Mouse (Mus musculus): ENCODE measurements around the gene Clec2g.
"Not testable (repeated sequence)": the region's sequence is repeated elsewhere in the genome, so short reads cannot be mapped to it uniquely, and the experiment has no call there.

The Clec2g gene

DNA sequence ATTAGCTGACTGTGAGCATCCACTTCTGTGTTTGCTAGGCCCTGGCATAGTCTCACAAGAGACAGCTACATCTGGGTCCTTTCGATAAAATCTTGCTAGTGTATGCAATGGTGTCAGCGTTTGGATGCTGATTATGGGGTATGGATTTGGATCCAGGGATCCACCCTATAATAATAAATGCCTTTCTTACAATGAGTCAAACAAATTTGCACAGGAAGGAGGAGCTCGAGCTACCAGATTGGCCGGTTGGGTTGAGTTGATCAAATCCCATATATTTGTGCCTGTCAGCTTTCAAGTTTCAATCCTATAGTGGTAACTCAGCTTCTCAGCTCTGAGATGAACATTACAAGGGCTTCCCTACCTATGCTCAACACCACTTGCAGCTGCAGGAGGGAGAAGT, at the start of gene Clec2g:
TSS of gene Clec2g (plus strand) at position 301 of the 400 bp plus-strand sequence.
- DNase-seq = not testable (repeated sequence)

DNA sequence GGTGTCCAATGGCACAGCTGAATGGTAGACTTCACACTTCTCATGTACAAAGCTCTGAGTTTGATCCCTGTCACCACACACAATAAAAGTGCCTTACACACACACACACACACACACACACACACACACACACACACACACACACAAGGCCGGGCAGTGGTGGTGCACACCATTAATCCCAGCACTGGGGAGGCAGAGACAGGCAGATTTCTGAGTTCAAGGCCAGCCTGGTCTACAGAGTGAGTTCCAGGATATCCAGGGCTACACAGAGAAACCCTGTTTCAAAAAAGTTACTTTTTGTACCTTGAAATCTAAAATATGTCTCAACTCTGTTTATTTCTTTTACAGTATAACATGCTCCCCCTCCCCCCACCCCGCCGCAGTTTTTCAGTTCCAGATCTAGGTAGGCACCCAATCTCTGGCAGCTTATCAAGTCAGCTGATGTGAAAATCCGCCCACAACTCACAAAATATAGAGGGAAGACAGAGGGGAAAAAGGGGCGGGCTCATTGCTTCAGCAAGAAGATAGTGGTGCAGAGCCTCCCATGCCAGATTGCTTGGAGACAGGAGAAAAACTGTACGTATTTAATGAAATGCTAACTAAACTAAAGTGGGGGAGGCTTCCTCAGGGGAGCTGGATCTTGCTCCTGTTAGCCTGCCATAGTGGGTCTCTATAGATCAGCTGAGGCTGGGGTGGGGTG, 46.9 kb upstream of the Clec2g start, which contains the start of gene Clec2i:
TSS of gene Clec2i (plus strand) at position 498 of the 700 bp plus-strand sequence.
- DNase-seq = not testable (repeated sequence)

DNA sequence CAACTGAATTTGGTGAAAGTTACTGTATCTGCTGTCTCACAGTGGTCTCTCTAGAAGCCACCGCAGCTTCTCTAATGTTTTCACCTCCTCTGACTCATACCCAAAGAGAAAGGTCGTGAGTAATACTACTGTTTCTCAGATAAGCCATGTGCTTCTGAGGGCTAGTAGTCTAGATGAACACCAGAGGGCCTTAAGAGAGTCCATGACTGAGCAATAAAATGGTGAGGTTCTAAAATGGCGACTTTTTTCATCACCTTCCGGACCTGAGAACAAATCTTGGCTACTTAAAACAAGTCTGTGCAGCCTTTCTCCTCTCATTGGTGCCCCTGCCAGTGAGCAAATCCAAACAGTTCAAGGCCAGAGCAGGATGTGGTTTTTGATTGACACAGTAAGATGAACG, 45.3 kb upstream of the Clec2g start:
- DNase-seq = no peak

DNA sequence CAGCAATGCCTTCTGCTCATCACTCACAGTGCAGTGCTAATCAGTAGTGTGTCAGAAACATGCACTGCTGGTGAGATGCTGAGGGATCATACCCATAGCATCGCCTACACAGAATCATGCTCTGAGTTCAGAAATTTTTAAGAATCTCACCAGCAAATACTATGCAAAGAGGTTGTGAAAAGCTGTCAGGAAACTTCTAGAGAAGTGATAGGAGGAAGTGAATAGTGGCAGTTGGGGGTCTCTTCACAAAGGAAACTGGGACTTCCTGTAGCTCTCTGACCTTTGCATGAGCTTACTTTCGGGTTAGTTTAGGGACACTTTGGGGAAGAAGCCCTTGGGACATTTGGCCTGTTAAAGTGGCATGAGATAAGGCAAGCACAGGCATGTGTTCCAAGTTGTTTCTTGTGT, 43.2 kb upstream of the Clec2g start, which contains the start of gene BC035044:
TSS of gene BC035044 (minus strand) at position 179 of the 408 bp plus-strand sequence.
- DNase-seq = no peak

DNA sequence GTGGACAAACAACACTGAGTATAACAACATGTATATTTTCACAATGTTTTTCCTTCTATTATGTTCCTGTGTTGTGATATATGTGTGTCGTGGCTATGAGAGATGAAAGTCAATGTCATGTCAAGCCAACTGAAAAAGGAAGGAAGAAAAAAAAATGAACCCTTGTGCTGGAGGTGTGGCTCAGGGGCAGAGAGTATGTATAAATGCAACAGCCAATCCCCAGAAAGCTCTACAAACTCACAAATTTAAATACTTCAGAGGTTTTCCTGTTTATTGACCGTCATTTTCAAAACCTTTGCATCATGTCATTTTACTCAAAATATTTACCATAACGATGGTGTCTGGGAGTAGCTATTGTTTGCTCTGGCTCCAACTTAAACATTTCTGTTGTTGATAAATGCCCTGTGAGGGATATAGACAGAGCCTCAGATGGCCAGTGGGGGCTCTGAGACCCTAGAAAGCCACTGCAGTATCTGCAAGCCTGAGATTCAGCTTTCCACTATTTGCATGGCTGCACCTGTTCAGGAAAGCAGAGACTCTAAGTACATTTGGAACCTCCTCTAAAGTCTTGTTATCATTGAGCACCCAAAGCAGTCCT, 38.7 kb upstream of the Clec2g start:
- no peak for DNase-seq

DNA sequence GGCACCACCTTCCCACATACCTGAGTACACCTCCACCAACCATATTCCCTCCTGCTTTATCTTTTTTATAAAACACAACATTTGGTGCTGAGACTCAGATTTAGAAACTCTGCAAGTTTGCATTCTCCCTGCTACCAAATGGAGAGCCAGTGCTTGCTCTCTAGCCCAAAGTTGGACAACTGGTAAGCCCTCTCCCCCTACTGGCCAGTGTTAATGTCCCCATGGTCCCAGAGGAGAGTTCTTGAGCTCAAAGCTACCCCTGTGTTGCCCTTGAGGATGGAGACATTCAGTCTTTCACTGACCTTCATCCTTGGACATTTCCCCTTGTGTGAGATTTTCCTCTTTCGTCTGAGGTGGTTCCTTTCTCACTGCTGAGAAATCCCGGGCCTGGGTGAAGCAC, 34.1 kb upstream of the Clec2g start:
- no peak for DNase-seq

DNA sequence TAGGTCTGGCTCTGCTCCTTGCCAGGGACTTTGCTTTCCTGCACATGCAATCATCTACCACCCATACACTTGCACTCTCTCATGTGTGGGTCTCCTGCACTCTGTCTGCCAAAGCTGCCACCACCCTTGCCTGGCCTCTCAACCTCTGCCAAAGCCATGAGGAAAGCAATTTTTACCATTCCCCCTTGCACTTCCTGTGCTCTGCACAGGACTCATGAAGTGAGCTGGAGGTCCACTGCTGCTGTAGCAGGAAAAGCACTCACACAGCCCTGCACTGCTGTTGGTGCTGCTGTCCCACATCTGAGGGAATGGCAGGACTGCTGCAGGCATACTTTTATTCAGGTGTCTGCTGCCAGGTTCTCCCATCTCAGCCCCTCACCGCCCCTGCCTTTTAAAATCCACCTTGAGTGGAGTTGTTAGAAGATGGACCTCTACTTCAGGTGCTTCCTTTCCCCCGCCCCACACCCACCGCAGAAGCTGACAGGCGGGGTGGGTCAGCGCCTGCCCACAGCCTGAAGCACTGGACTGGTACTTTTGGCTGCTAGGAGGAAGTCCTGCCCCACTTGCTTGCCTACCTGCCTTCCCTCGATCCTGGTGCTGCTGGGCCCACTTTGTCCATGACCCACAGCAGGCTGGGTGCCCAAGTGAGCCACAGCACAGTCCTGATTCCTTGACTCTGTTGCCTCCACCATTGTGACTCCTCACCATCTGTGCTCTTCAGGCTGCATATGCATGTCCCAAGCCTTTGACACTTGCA, 33.2 kb upstream of the Clec2g start:
- DNase-seq = not testable (repeated sequence)

DNA sequence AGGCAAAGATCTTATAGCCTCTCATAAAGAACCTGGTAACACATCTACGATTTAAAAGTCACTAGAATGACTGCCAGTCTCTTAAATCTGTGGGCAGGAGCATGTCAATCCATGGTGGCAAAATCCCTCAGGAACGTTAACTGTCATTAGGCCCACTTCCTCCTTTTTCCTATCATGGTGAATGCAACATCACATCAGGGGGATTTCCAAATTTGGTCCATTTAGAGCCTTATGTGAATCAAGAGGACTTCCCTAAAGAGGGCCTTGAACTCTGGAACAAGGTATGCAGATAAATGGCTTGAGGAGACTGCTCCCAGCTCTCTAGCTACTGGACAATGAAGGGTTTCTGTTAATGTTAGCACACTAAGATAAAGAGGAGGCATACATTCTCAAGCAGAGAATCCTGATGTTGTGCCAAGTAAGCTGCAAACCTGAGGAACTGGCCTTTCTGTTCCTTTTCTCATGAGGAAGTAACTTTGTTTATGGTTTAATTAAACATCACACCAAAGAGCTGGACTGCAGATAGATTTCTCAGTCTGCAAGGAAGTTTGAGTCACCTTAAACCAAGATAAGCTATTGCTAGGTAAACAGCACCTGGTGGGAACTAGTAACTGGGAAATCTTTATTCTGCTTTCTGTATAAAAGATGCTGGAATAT, 20.5 kb upstream of the Clec2g start:
- DNase-seq = no peak

DNA sequence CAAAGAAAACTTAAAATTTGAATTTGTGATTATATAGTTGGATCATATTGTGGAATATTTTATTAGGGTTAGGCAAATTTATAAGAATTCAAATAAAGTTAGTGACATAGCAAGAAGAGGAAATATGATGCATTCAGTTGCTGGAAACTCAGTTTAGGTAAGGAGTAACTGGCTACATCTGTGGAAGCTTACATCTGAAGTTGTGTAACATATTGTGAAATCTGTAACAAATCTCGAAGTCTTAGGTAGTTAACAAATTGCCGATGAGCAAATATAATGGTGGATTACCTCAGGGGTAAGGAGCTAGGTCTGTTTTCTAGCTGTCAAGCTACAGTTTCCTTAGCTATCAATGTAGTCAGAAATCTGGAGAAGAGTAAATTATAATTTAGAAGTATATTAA, 16.9 kb upstream of the Clec2g start:
- no peak for DNase-seq

DNA sequence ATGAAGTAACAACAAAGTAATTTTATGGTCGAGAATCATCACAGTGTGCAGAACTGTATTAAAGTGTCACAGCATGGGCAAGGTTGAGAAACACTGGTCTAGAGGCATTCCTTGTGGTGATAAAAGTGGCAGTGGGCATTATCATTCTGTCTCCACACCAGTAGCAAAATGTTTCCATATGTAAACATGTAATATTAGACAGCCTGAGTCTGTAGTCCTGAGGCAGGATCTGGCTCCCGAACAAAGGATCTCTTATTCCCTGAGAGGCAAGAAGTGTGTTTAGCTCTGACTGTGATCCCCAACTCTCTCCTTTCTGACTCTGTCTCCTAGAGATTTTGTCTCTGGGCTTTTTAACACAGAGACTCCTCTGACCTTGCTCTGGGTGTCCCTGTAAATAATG, 1.1 kb upstream of the Clec2g start:
- no peak for DNase-seq

DNA sequence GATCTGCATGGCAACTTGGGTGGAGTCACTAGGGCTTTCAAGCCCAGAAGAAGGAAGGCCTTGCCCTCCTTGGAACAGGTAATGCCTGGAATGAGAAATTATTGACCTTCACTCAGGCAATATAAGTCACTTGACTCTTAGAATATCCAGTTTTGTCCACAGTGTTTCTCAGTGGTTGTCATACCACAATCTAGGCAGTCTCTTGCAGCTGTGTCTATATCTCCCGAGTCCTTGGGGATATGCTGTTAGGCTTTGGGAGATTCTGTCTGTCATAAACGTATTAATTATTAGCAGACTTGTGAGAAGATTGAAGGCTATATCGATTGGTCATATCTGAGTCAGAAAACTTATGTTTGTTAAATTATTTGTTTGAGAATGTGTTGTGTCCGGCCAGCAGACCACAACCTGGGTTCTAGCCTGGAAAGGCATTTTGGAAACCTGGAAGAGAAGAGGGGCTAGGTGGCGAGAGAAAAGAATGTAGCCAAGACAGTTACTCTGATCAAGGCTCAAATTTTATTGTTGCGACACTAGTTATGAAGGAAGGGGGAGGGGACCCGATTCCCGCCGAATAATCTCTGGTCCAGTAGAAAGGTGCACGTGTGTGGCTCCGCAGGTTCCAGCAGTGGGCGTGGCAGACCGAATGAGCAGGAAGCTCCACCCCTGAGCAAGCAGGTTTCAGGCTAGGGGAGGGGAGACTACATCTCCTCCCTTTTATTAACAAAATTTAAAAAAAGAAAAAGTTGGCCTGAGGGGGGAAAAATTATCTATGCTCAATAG, 1.9 kb downstream of the Clec2g start:
- not testable (repeated sequence) for DNase-seq

DNA sequence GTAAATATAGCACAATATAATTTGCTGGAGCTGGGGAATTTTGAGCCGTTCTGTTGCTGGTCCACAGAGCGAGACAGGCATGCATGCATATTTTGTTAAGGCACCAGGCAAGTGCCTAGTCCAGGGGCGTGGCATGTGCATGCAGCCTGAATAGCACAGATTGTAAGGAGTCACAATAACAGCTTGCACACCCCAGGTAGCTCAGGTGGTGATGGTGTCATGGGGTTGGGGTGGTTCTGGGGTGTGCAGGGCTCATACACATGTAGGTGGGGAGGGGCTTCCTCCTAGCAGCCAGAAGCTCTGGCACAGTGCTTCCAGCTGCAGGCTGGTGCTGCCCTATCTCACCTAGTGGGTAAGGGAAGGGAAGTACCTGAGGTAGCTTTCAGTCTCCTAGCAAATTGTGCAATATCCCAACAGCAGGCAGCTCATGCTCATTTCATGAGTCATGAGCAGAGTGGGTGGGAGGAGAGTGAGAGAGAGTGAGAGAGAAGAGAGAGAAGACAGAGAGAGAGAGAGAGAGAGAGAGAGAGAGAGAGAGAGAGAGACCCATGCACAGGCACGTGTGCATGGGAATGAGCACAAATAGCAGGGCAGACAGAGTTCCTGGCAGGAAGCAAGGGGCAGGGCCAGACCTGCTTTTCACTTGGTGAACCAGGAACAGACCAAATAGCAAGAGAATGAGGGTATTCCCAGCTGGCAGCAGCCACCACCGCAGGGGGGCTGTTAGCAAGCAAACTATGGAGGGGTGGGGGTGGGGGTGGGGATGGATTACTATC, 7.7 kb downstream of the Clec2g start:
- no peak for DNase-seq

DNA sequence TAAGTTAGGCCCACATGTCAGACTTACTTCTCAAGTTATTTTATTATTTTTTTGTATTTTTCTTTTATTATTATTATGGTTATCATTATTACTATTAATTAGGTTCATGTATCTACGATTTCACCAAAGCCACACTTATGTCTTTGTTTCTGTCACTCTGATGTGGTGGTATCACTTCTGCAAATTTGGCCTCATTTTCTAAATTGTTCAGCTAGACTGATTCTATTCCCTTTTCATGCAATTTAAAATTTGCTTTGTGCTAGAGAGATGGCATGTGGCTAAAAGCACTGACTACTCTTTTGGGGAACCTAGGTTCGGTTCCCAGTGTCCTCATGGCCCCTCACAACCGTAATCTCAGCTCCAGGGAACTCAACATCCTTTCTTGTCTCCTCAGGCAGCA, 11.4 kb downstream of the Clec2g start:
- DNase-seq = no peak

DNA sequence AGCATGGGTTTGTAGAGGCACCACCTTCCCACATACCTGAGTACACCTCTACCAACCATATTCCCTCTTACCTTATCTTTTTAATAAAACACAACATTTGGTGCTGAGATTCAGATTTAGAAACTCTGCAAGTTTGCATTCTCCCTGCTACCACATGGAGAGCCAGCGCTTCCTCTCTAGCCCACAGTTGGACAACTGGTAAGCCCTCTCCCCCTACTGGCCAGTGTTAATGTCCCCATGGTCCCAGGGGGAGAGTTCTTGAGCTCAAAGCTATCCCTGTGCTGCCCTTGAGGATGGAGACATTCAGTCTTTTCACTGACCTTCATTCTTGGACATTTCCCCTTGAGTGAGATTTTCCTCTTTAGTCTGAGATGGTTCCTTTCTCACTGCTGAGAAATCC, 26.9 kb downstream of the Clec2g start:
- no peak for DNase-seq

DNA sequence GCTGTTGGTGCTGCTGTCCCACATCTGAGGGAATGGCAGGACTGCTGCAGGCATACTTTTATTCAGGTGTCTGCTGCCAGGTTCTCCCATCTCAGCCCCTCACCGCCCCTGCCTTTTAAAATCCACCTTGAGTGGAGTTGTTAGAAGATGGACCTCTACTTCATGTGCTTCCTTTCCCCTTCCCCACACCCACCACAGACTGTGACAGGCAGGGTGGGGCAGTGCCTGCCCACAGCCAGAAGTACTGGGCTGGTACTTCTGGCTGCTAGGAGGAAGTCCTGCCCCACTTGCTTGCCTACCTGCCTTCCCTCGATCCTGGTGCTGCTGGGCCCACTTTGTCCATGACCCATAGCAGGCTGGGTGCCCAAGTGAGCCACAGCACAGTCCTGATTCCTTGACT, 27.9 kb downstream of the Clec2g start:
- DNase-seq = not testable (repeated sequence)

DNA sequence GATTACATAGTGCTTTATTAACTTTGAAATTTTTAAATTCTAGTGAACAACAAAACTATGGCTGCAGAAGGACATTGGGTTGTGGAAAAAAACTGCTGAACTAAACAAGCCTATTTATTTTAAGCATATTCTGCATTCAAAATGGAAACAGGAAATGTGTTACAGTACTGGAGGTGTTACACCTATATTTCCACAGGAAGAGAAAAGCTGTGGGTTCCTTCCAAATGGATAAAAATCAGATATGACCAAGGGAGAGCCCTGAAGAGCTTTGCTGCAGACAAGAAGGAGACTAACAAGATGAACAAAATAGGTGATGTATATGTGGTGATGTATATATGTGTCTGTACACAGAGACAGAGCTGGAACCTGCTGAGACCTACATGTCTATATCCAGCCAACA, 30.3 kb downstream of the Clec2g start:
- no peak for DNase-seq

DNA sequence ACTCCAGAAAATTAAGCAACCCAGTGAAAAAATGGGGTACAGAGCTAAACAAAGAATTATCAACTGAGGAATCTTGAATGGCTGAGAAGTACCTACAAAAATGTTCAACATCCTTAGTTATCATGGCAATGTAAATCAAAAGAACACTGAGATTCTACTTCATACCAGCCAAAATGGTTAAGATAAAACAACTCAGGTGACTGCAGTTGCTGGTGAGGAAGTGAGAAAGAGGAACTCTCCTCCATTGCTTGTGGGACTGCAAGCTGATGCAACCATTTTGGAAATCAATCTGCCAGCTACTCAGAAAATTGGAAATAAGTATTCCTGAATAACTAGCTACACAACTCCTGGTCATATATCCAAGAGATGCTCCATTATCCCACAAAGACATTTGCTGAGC, 34.3 kb downstream of the Clec2g start:
- DNase-seq = no peak

DNA sequence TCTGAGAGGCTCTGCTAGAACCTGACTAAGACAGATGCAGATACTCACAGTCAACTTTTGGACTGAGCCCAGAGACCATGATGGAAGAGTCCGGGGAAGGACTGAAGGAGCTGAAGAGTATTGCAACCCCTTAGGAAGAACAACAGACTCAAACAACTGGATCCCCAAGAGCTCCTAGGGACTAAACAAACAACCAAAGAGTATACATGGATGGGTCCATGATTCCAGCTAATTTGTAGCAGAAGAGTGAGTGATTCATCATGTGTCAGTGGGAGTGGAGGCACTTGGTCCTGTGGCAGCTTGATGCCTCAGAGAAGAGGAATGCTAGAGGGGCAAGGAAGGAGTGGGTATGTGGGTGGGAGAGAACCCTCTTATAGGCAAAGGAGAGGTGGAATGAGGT, 35.6 kb downstream of the Clec2g start:
- DNase-seq = no peak

DNA sequence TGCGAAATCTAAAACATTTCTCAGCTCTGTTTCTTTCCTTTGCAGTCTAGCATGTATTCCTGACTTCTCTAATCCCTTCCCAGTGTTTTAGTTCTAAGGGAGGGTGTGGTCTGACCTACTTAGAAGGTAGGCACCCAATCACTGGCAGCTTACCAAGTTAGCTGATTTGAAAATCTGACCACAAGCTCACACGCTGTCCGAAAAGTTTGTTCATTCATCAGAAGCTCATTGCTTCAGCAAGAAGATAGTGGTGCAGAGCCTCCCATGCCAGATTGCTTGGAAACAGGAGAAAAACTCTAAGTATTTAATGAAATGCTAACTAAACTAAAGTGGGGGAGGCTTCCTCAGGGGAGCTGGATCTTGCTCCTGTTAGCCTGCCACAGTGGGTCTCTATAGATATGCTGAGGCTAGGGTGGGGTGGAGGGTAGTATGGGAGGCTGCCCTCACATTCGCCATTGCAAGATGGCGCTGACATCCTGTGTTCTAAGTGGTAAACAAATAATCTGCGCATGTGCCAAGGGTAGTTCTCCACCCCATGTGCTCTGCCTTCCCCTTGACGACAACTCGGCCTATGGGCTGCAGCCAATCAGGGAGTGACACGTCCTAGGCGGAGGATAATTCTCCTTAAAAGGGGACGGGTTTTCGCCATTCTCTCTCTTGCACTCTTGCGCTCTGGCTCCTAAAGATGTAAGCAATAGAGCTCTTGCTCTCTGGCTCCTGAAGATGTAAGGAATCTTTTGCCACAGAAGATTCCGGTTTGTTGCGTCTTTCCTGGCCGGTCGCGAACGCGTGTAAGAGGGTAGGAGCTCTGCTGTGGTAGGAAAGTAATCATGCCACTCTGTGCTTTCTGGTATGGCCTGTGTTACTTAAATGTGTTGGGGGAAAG, 36.6 kb downstream of the Clec2g start:
- DNase-seq = not testable (repeated sequence)

DNA sequence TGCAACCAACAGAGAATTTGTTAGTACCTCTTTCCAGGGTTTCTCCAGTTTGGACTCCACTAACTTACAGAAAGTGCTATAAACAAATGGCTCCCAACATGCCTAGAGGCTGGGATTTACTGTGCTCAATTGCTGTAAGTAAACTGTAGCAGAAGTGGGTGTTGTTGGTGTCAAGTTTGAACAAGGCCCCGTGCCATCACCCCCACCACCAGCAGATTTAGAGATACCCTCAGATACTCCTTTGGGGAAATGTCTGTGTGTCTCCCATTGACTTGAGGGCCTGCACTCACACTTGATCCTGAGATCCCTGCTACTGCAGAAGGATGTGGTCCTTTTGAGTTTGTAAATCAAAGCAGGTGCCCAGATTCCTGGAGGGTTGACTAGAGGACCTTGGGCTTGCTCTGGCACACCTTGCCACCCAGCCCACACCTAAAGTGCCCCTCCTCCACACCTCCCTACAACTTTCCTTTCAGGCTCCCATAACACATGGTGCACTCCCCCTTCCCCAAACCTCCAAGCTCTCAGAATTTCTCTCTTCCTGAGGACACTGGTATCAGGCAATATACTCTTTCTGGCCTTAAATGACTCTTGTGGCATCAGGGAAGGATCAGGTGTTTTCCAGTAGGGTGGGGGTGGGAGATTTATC, 37.3 kb downstream of the Clec2g start:
- DNase-seq = no peak
